ENCODE assay signal across 11 mouse cellular contexts in the genomic region with DNA sequence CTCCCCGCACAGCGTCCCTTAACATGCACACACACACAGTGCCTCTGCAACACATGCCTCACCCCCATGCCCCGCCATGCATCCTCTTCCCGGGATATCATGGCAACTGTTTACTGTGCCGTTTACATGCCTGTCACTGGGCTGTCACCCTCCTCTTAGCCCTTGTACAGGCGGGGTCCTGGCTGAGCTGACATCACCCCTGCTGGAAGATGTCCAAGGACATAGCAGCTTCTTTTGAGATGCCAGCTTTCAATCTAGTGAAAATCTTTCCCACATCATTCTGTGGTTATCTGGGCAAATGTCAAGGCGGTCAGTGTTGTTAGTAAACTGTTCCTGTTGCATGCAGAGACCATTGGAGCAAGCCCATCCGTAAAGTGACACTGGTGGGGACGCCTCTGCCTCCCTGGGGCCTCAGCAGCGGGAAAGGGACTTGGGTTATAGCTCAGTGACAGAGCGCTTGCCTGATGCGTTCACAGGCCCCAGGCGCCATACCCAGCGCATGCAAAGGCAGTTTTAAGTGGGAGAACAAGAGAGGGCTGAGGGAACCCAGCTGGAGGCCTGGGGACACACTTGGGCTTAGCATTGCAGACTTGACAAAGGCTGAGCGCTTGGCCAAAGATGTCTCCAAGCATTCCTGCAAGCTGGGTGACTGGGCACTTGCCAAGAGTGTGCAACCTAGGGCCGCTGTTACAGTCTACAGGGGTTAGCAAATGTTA. TPM values are rescaled to one million over a fixed set of nuclear protein-coding genes. Genes with fewer than 3 reads are reported as not detected.
DNase-seq lines count a peak whose midpoint lies in the region; ATAC-seq and TF ChIP-seq lines count a peak whose summit lies in the region.
"Had no signal": no experiment of that assay in that cellular context is flagged by ENCODE, and none has a peak within 500 bp of the region (broad histone marks: within the 10 kb centered on the region; RNA-seq: fewer than 3 reads in every experiment).

No protein-coding gene starts in this region.

- H3K4me2 ChIP-seq in kidney, embryonic 15.5 days: no peak overlapping the region
- no peak overlapping the region for H3K4me2 ChIP-seq in intestine, embryonic 16.5 days (ENCODE audit: low read depth, low read length)

- no peaks in the 10 kb centered on the region for H3K27me3 ChIP-seq in kidney, embryonic 15.5 days
- no peaks in the 10 kb centered on the region for H3K27me3 ChIP-seq in MEL (ENCODE audit: control insufficient read depth in 1 of 2, insufficient read depth in 2 of 2, low read length in 2 of 2)
- H3K27me3 ChIP-seq in intestine, embryonic 16.5 days (replicated peaks; ENCODE audit: control insufficient read depth, insufficient read depth, low read length): no peaks in the 10 kb centered on the region

- peak; percentile 10; the same call in 1 of the 2 replicates for ATAC-seq in kidney, embryonic 15.5 days (replicated peaks; ENCODE audit: low FRiP score)
- peak; percentile 52; the same call in 1 of the 2 replicates for ATAC-seq in intestine, embryonic 16.5 days
- ATAC-seq in megakaryocyte, adult 5-6 weeks (ENCODE audit: poor library complexity, severe bottlenecking): no peak

- TF ChIP-seq EP300 in MEL (IDR thresholded peaks at IDR 0.05; ENCODE audit: low read depth in 1 of 2, low read length in 2 of 2): no peak

- H3K4me3 ChIP-seq in kidney, embryonic 15.5 days (replicated peaks): no peak overlapping the region
- no peak overlapping the region for H3K4me3 ChIP-seq in MEL (ENCODE audit: control insufficient read depth in 1 of 2, insufficient read depth in 1 of 2, low read depth in 2 of 2, low read length in 2 of 2)
- no peak overlapping the region for H3K4me3 ChIP-seq in intestine, embryonic 16.5 days (ENCODE audit: low read length)

- peaks cover 14% of the 10 kb centered on the region for H3K4me1 ChIP-seq in kidney, embryonic 15.5 days
- no peaks in the 10 kb centered on the region for H3K4me1 ChIP-seq in MEL (ENCODE audit: control insufficient read depth in 1 of 2, insufficient read depth in 2 of 2, low read length in 2 of 2)
- peaks cover 10% of the 10 kb centered on the region for H3K4me1 ChIP-seq in intestine, embryonic 16.5 days (ENCODE audit: control insufficient read depth, insufficient read depth, low read length)

- no peak for TF ChIP-seq CTCF in MEL (IDR thresholded peaks at IDR 0.05 in 2 of 3, conservative IDR thresholded peaks at IDR 0.05 in 1 of 3; ENCODE audit: control insufficient read depth in 1 of 3, insufficient read depth in 1 of 3, low read depth in 2 of 3, low read length in 3 of 3, poor library complexity in 1 of 3, severe bottlenecking in 1 of 3)

- TF ChIP-seq RAD21 in MEL (IDR thresholded peaks at IDR 0.05; ENCODE audit: low read depth, low read length): no peak

- WGBS in kidney, embryonic 15.5 days: 57% methylated on average over 16 of the region's 16 CpGs
- 62% methylated on average over 16 of the region's 16 CpGs for WGBS in intestine, embryonic 16.5 days

- no peak for DNase-seq in kidney, adult 11 months
- DNase-seq in MEL (ENCODE audit: low read depth, low spot score): no peak
- peak; percentile 92 for DNase-seq in adrenal gland, adult 2 months
- DNase-seq in spleen, adult 18-20 months: no peak
- no peak for DNase-seq in layer of hippocampus, adult 18-20 months (ENCODE audit: low spot score in 2 of 2)
- DNase-seq: cerebellum, adult 9-10 months; gastrocnemius, postnatal 10 days had no signal

- TF ChIP-seq POLR2A in MEL (IDR thresholded peaks at IDR 0.05; ENCODE audit: control insufficient read depth in 1 of 2, insufficient read depth in 1 of 2, low read depth in 1 of 2, low read length in 2 of 2, poor library complexity in 1 of 2): no peak; a peak in 1 of 4 replicates

- no peaks in the 10 kb centered on the region for H3K9me3 ChIP-seq in kidney, embryonic 15.5 days (replicated peaks)
- no peaks in the 10 kb centered on the region for H3K9me3 ChIP-seq in MEL (replicated peaks; ENCODE audit: insufficient read depth, low read length)
- no peaks in the 10 kb centered on the region for H3K9me3 ChIP-seq in intestine, embryonic 16.5 days (ENCODE audit: control insufficient read depth, low read length)

- H3K9ac ChIP-seq in kidney, embryonic 15.5 days: no peak overlapping the region
- H3K9ac ChIP-seq in MEL (ENCODE audit: control insufficient read depth, low read depth, low read length, poor library complexity, severe bottlenecking): no peak overlapping the region
- no peak overlapping the region for H3K9ac ChIP-seq in intestine, embryonic 16.5 days (ENCODE audit: low read depth, low read length)
- H3K9ac ChIP-seq: liver, embryonic 14.5 days had no signal

- H3K36me3 ChIP-seq in kidney, embryonic 15.5 days: peaks cover 34% of the 10 kb centered on the region
- H3K36me3 ChIP-seq in MEL (ENCODE audit: control insufficient read depth in 1 of 2, insufficient read depth in 2 of 2, low read length in 2 of 2): peaks cover 0 to 4% of the 10 kb centered on the region in 2 experiments; a peak in 1 of 4 replicates
- peaks cover 18% of the 10 kb centered on the region for H3K36me3 ChIP-seq in intestine, embryonic 16.5 days (ENCODE audit: control insufficient read depth, insufficient read depth, low read length)

- peak overlapping the region; percentile 54 for H3K27ac ChIP-seq in kidney, embryonic 15.5 days
- H3K27ac ChIP-seq in MEL (ENCODE audit: control insufficient read depth, low read depth, low read length): no peak overlapping the region
- 0 out of 2 replicates have a peak overlapping the region, but pooled peaks have one; percentile 1 for H3K27ac ChIP-seq in intestine, embryonic 16.5 days (ENCODE audit: low read length)
- H3K27ac ChIP-seq: liver, embryonic 14.5 days had no signal

- no peaks in the 10 kb centered on the region for H3K79me2 ChIP-seq in MEL (ENCODE audit: control insufficient read depth, insufficient read depth, low read length, poor library complexity)

TF ChIP-seq in MEL, 35 proteins besides CTCF, POLR2A, EP300 and RAD21:
- TF ChIP-seq POLR2AphosphoS2 (IDR thresholded peaks at IDR 0.05; ENCODE audit: low read length) (peak; percentile 31; the same call in 1 of the 2 replicates), MYC (IDR thresholded peaks at IDR 0.05; ENCODE audit: low read depth, low read length) (no peak)

RNA-seq across cellular contexts. Expression of a gene that starts 18.8 kb away (rescaled TPM):
- 142 and 157 TPM in 2 replicates for polyA plus RNA-seq in kidney, embryonic 15.5 days (2015; fragmentation: Nextera tagmentation; extraction: Ambion mirVana)
- total RNA-seq in MEL (2012; rRNA removed): 108 and 117 TPM in 2 replicates
- polyA plus RNA-seq in MEL (2012; ENCODE audit: insufficient read depth in 1 of 2, insufficient read length in 2 of 2, low read depth in 1 of 2, low replicate concordance in 2 of 2, missing spikeins in 1 of 2): 100 to 1,000 TPM in 1 of 2 experiments, not detected in 1; 180 TPM
- 10 to 100 TPM; 68.8 to 91.5 TPM for total RNA-seq in adrenal gland, adult 2 months (2021)
- 219 and 241 TPM in 2 replicates for polyA plus RNA-seq in adrenal gland, adult 2 months (2012; rRNA removed)
- 136 and 143 TPM in 2 replicates for polyA plus RNA-seq in intestine, embryonic 16.5 days (2015; fragmentation: Nextera tagmentation; extraction: Ambion mirVana)
- 10 to 100 TPM; 50.5 to 57.1 TPM for total RNA-seq in layer of hippocampus, adult 18-20 months (2021)
- total RNA-seq in megakaryocyte, adult 5-6 weeks (2015): 21.6 and 23.0 TPM in 2 replicates
- total RNA-seq in megakaryocyte, adult 5-6 weeks (2017): 18.5 and 23.1 TPM in 2 replicates

RNA-seq across cellular contexts. Expression of a gene that starts 54.5 kb away (rescaled TPM):
- 2.1 and 2.2 TPM in 2 replicates for polyA plus RNA-seq in kidney, embryonic 15.5 days (2015; fragmentation: Nextera tagmentation; extraction: Ambion mirVana)
- total RNA-seq in MEL (2012; rRNA removed): 38.3 and 52.9 TPM in 2 replicates
- 10 to 100 TPM in 1 of 2 experiments, not detected in 1; 59.8 TPM for polyA plus RNA-seq in MEL (2012; ENCODE audit: insufficient read depth in 1 of 2, insufficient read length in 2 of 2, low read depth in 1 of 2, low replicate concordance in 2 of 2, missing spikeins in 1 of 2)
- total RNA-seq in adrenal gland, adult 2 months (2021): 1 to 10 TPM; 4.9 to 5.0 TPM
- 8.6 and 10.5 TPM in 2 replicates for polyA plus RNA-seq in adrenal gland, adult 2 months (2012; rRNA removed)
- 5.3 and 6.3 TPM in 2 replicates for polyA plus RNA-seq in intestine, embryonic 16.5 days (2015; fragmentation: Nextera tagmentation; extraction: Ambion mirVana)
- total RNA-seq in layer of hippocampus, adult 18-20 months (2021): 100 to 1,000 TPM; 164 to 166 TPM
- 42.5 and 43.9 TPM in 2 replicates for total RNA-seq in megakaryocyte, adult 5-6 weeks (2015)
- 56.9 and 61.1 TPM in 2 replicates for total RNA-seq in megakaryocyte, adult 5-6 weeks (2017)
